Mouse (Mus musculus) midbrain, embryonic 15.5 days (tissue): Measurements from ENCODE around the gene Atl3. TPM values are rescaled to one million over a fixed set of nuclear protein-coding genes. Genes with fewer than 3 reads are reported as not detected.

Experiments
- ATAC-seq: fragments of 200-750 bp; cut with Nextera tagmentation; replicated peaks from 2 replicates; pipeline ENCODE4 v1.8.0; 2017; ENCODE audit warnings: moderate TSS enrichment
- H3K27ac ChIP-seq: fragments of 300-500 bp; sonication (generic); 2 replicates; pipeline ENCODE4 v1.5.1; 2015; ENCODE audit warnings: mild to moderate bottlenecking, inconsistent platforms
- H3K27me3 ChIP-seq: fragments of 300-500 bp; sonication (generic); replicated peaks from 2 replicates; pipeline ENCODE4 v1.6.1; 2015; ENCODE audit warnings: inconsistent platforms
- H3K36me3 ChIP-seq: fragments of 300-500 bp; sonication (generic); replicated peaks from 2 replicates; pipeline ENCODE4 v1.6.1; 2015; ENCODE audit warnings: inconsistent platforms
- H3K4me1 ChIP-seq: fragments of 300-500 bp; sonication (generic); 2 replicates; pipeline ENCODE4 v1.6.1; 2015; ENCODE audit warnings: inconsistent platforms
- H3K4me2 ChIP-seq: fragments of 300-500 bp; sonication (generic); 2 replicates; pipeline ENCODE4 v1.6.1; 2015; ENCODE audit warnings: inconsistent platforms, mild to moderate bottlenecking, moderate library complexity
- H3K4me3 ChIP-seq: fragments of 300-500 bp; sonication (generic); 2 replicates; pipeline ENCODE4 v1.5.1; 2015; ENCODE audit warnings: mild to moderate bottlenecking, inconsistent platforms
- H3K9ac ChIP-seq: fragments of 300-500 bp; sonication (generic); 2 replicates; pipeline ENCODE4 v1.6.1; 2015; ENCODE audit warnings: mild to moderate bottlenecking, inconsistent platforms
- H3K9me3 ChIP-seq: fragments of 300-500 bp; sonication (generic); 2 replicates; pipeline ENCODE4 v1.6.1; 2016; ENCODE audit warnings: inconsistent platforms
- WGBS: fragments of 180-500 bp; shearing (Covaris S2); methylation state at CpG from one replicate; pipeline ENCODE4 v1.1.7; 2015; ENCODE audit warnings: mixed read lengths; 5-methylcytosine and 5-hydroxymethylcytosine counted together
- polyA plus RNA-seq: library from polyadenylated mRNA; unstranded; fragments of >200 nt; fragmentation: Nextera tagmentation; extraction: Ambion mirVana; gene quantifications from 2 replicates; pipeline ENCODE4 v1.2.1, GENCODE M21; 2015

The Atl3 gene
- polyA plus RNA-seq, 1 experiment from 2014 or later, result 6.5 TPM

GRCm38 (mm10) chr19:7508026-7508425, 14.2 kb downstream of the Atl3 start:
- Histone ChIP-seq H3K9me3 (no peaks in the 10 kb centered on the region), H3K4me1 (no peaks in the 10 kb centered on the region), H3K9ac (no peak overlapping the region), H3K27me3 (no peaks in the 10 kb centered on the region), H3K4me3 (no peak overlapping the region), H3K4me2 (no peak overlapping the region), H3K36me3 (peaks cover 3% of the 10 kb centered on the region; the same call in 1 of the 2 replicates), H3K27ac (no peak overlapping the region)
- WGBS, result 73% methylated on average over 4 of the region's 4 CpGs
- no peak for ATAC-seq

- ATAC-seq, result no peak
- no peak overlapping the region for H3K4me3 ChIP-seq
- no peaks in the 10 kb centered on the region for H3K27me3 ChIP-seq
- no peaks in the 10 kb centered on the region for H3K4me1 ChIP-seq
- H3K9me3 ChIP-seq, result no peaks in the 10 kb centered on the region
- H3K27ac ChIP-seq, result no peak overlapping the region
- no peak overlapping the region for H3K9ac ChIP-seq
- 88% methylated on average over 1 of the region's 1 CpGs for WGBS
- no peak overlapping the region for H3K4me2 ChIP-seq
- H3K36me3 ChIP-seq, result peaks cover 6% of the 10 kb centered on the region; the same call in 1 of the 2 replicates
These were observed 22.6 kb downstream of the Atl3 start for GRCm38 (mm10) chr19:7516437-7516836.

GRCm38 (mm10) chr19:7521619-7522018, 27.8 kb downstream of the Atl3 start:
- no peak for ATAC-seq

GRCm38 (mm10) chr19:7522856-7523255, 29.0 kb downstream of the Atl3 start:
- WGBS, result over 99% methylated on average over 2 of the region's 2 CpGs
- peaks cover 20% of the 10 kb centered on the region for H3K36me3 ChIP-seq
- no peaks in the 10 kb centered on the region for H3K9me3 ChIP-seq
- no peak overlapping the region for H3K9ac ChIP-seq
- H3K27ac ChIP-seq, result no peak overlapping the region
- H3K27me3 ChIP-seq, result no peaks in the 10 kb centered on the region
- no peak for ATAC-seq
- H3K4me2 ChIP-seq, result no peak overlapping the region
- H3K4me3 ChIP-seq, result no peak overlapping the region
- H3K4me1 ChIP-seq, result no peaks in the 10 kb centered on the region

More at GRCm38 (mm10) chr19:7521619-7522018, 27.8 kb downstream of the Atl3 start:
- H3K36me3 ChIP-seq, result peaks cover 20% of the 10 kb centered on the region
- no peak overlapping the region for H3K27ac ChIP-seq
- no peaks in the 10 kb centered on the region for H3K4me1 ChIP-seq
- H3K27me3 ChIP-seq, result no peaks in the 10 kb centered on the region
- 96% methylated on average over 3 of the region's 3 CpGs for WGBS
- no peaks in the 10 kb centered on the region for H3K9me3 ChIP-seq
- H3K4me2 ChIP-seq, result no peak overlapping the region
- no peak overlapping the region for H3K4me3 ChIP-seq
- H3K9ac ChIP-seq, result no peak overlapping the region

- H3K4me1 ChIP-seq, result no peaks in the 10 kb centered on the region
- H3K4me3 ChIP-seq, result no peak overlapping the region
- peaks cover 20% of the 10 kb centered on the region for H3K36me3 ChIP-seq
- 100% methylated on average over 1 of the region's 1 CpGs for WGBS
- H3K9me3 ChIP-seq, result no peaks in the 10 kb centered on the region
- no peaks in the 10 kb centered on the region for H3K27me3 ChIP-seq
- H3K27ac ChIP-seq, result no peak overlapping the region
- ATAC-seq, result no peak
- no peak overlapping the region for H3K4me2 ChIP-seq
- H3K9ac ChIP-seq, result no peak overlapping the region
These were observed 29.5 kb downstream of the Atl3 start for GRCm38 (mm10) chr19:7523292-7523691.

GRCm38 (mm10) chr19:7523781-7524180, 29.9 kb downstream of the Atl3 start:
- ATAC-seq, result no peak
- Histone ChIP-seq H3K36me3 (peaks cover 20% of the 10 kb centered on the region), H3K27me3 (no peaks in the 10 kb centered on the region), H3K4me1 (no peaks in the 10 kb centered on the region), H3K4me2 (no peak overlapping the region), H3K4me3 (no peak overlapping the region), H3K27ac (no peak overlapping the region), H3K9me3 (no peaks in the 10 kb centered on the region), H3K9ac (no peak overlapping the region)

- Histone ChIP-seq H3K4me3 (no peak overlapping the region), H3K9me3 (no peaks in the 10 kb centered on the region), H3K27me3 (no peaks in the 10 kb centered on the region), H3K4me2 (no peak overlapping the region), H3K9ac (no peak overlapping the region), H3K4me1 (no peaks in the 10 kb centered on the region), H3K36me3 (peaks cover 17% of the 10 kb centered on the region), H3K27ac (no peak overlapping the region)
- ATAC-seq, result no peak
- 83% methylated on average over 3 of the region's 3 CpGs for WGBS
These were observed 31.0 kb downstream of the Atl3 start for GRCm38 (mm10) chr19:7524879-7525278.

- no peak overlapping the region for H3K4me3 ChIP-seq
- no peak overlapping the region for H3K27ac ChIP-seq
- H3K36me3 ChIP-seq, result peaks cover 10% of the 10 kb centered on the region; the same call in 1 of the 2 replicates
- H3K9me3 ChIP-seq, result no peaks in the 10 kb centered on the region
- H3K9ac ChIP-seq, result no peak overlapping the region
- whole genome bisulfite sequencing, result 54% methylated on average over 7 of the region's 7 CpGs
- ATAC-seq, result peak; percentile 75
- no peaks in the 10 kb centered on the region for H3K27me3 ChIP-seq
- H3K4me1 ChIP-seq, result no peaks in the 10 kb centered on the region
- no peak overlapping the region for H3K4me2 ChIP-seq
These were observed 35.0 kb downstream of the Atl3 start for GRCm38 (mm10) chr19:7528639-7529428.

GRCm38 (mm10) chr19:7531906-7532305, 38.1 kb downstream of the Atl3 start:
- WGBS, result 88% methylated on average over 5 of the region's 5 CpGs
- Histone ChIP-seq H3K27me3 (no peaks in the 10 kb centered on the region), H3K4me2 (no peak overlapping the region), H3K9me3 (no peaks in the 10 kb centered on the region), H3K9ac (no peak overlapping the region), H3K4me1 (no peaks in the 10 kb centered on the region), H3K27ac (no peak overlapping the region), H3K36me3 (peaks cover 10% of the 10 kb centered on the region; the same call in 1 of the 2 replicates), H3K4me3 (no peak overlapping the region)
- no peak for ATAC-seq

GRCm38 (mm10) chr19:7533891-7534290, 40.1 kb downstream of the Atl3 start:
- 61% methylated on average over 5 of the region's 5 CpGs for WGBS
- no peak overlapping the region for H3K4me2 ChIP-seq
- H3K27ac ChIP-seq, result no peak overlapping the region
- H3K9ac ChIP-seq, result no peak overlapping the region
- no peaks in the 10 kb centered on the region for H3K9me3 ChIP-seq
- H3K36me3 ChIP-seq, result peaks cover 10% of the 10 kb centered on the region; the same call in 1 of the 2 replicates
- no peaks in the 10 kb centered on the region for H3K27me3 ChIP-seq
- no peak for ATAC-seq
- H3K4me3 ChIP-seq, result no peak overlapping the region
- no peaks in the 10 kb centered on the region for H3K4me1 ChIP-seq

- ATAC-seq, result no peak
- no peaks in the 10 kb centered on the region for H3K4me1 ChIP-seq
- H3K9me3 ChIP-seq, result no peaks in the 10 kb centered on the region
- no peak overlapping the region for H3K4me2 ChIP-seq
- WGBS, result 90% methylated on average over 3 of the region's 3 CpGs
- H3K27ac ChIP-seq, result no peak overlapping the region
- no peak overlapping the region for H3K9ac ChIP-seq
- no peak overlapping the region for H3K4me3 ChIP-seq
- no peaks in the 10 kb centered on the region for H3K36me3 ChIP-seq
- no peaks in the 10 kb centered on the region for H3K27me3 ChIP-seq
These were observed 55.1 kb downstream of the Atl3 start for GRCm38 (mm10) chr19:7548924-7549323.

- Histone ChIP-seq H3K4me1 (no peaks in the 10 kb centered on the region), H3K4me3 (no peak overlapping the region), H3K27me3 (no peaks in the 10 kb centered on the region; the same call in 1 of the 2 replicates), H3K9ac (no peak overlapping the region), H3K9me3 (no peaks in the 10 kb centered on the region), H3K27ac (no peak overlapping the region), H3K4me2 (no peak overlapping the region), H3K36me3 (no peaks in the 10 kb centered on the region)
- 76% methylated on average over 4 of the region's 4 CpGs for WGBS
- ATAC-seq, result no peak
These were observed 57.9 kb downstream of the Atl3 start for GRCm38 (mm10) chr19:7551550-7552300.
